Mouse (Mus musculus) liver, embryonic 11.5 days (tissue): ENCODE measurements around the gene Ddx55. TPM values are rescaled to one million over a fixed set of nuclear protein-coding genes. Genes with fewer than 3 reads are reported as not detected.

Experiments used
- ATAC-seq: fragments of 200-750 bp; cut with Nextera tagmentation; replicated peaks from 2 replicates; pipeline ENCODE4 v1.8.0; 2017; ENCODE audit warnings: moderate number of reproducible peaks, mild to moderate bottlenecking, moderate TSS enrichment, moderate library complexity; ENCODE audit not compliant: low FRiP score
- DNase-seq: peaks from one replicate; pipeline ENCODE4 v3.0.0-alpha.2; 2017; ENCODE audit warnings: low spot score
- H3K27ac ChIP-seq: fragments of 300-500 bp; sonication (generic); 2 replicates; pipeline ENCODE4 v1.5.1; 2014; ENCODE audit warnings: mild to moderate bottlenecking, low read depth, low read length, control low read depth
- H3K27me3 ChIP-seq: fragments of 300-500 bp; sonication (generic); replicated peaks from 2 replicates; pipeline ENCODE4 v1.6.1; 2014; ENCODE audit warnings: low read length, mixed read lengths; ENCODE audit not compliant: control insufficient read depth, insufficient read depth
- H3K36me3 ChIP-seq: fragments of 300-500 bp; sonication (generic); 2 replicates; pipeline ENCODE4 v1.6.1; 2014; ENCODE audit warnings: mild to moderate bottlenecking, low read length, moderate library complexity, mixed read lengths; ENCODE audit not compliant: control insufficient read depth, insufficient read depth
- H3K4me1 ChIP-seq: fragments of 300-500 bp; sonication (generic); replicated peaks from 2 replicates; pipeline ENCODE4 v1.6.1; 2014; ENCODE audit warnings: low read length, mixed read lengths; ENCODE audit not compliant: control insufficient read depth, insufficient read depth
- H3K4me2 ChIP-seq: fragments of 300-500 bp; sonication (generic); 2 replicates; pipeline ENCODE4 v1.6.1; 2014; ENCODE audit warnings: mild to moderate bottlenecking, control low read depth, moderate library complexity
- H3K4me3 ChIP-seq: fragments of 300-500 bp; sonication (generic); 2 replicates; pipeline ENCODE4 v1.5.1; 2014; ENCODE audit warnings: low read depth, low read length, control low read depth
- H3K9ac ChIP-seq: fragments of 300-500 bp; sonication (generic); 2 replicates; pipeline ENCODE4 v1.6.1; 2014; ENCODE audit warnings: low read depth, low read length, control low read depth
- H3K9me3 ChIP-seq: fragments of 300-500 bp; sonication (generic); 2 replicates; pipeline ENCODE4 v1.6.1; 2016; ENCODE audit warnings: low read length, inconsistent platforms, mixed read lengths; ENCODE audit not compliant: control insufficient read depth
- WGBS: fragments of 180-500 bp; shearing (Covaris S2); extraction: QIAGEN DNeasy Blood & Tissue Kit; methylation state at CpG from one replicate; pipeline ENCODE4 v1.1.7; 2014; 5-methylcytosine and 5-hydroxymethylcytosine counted together
- polyA plus RNA-seq: library from polyadenylated mRNA; unstranded; fragments of >200 nt; fragmentation: Nextera tagmentation; extraction: Ambion mirVana; gene quantifications from 2 replicates; pipeline ENCODE4 v1.2.1, GENCODE M21; 2014

The Ddx55 gene
- polyA plus RNA-seq, 1 experiment from 2014 or later = 19.6 TPM

DNA sequence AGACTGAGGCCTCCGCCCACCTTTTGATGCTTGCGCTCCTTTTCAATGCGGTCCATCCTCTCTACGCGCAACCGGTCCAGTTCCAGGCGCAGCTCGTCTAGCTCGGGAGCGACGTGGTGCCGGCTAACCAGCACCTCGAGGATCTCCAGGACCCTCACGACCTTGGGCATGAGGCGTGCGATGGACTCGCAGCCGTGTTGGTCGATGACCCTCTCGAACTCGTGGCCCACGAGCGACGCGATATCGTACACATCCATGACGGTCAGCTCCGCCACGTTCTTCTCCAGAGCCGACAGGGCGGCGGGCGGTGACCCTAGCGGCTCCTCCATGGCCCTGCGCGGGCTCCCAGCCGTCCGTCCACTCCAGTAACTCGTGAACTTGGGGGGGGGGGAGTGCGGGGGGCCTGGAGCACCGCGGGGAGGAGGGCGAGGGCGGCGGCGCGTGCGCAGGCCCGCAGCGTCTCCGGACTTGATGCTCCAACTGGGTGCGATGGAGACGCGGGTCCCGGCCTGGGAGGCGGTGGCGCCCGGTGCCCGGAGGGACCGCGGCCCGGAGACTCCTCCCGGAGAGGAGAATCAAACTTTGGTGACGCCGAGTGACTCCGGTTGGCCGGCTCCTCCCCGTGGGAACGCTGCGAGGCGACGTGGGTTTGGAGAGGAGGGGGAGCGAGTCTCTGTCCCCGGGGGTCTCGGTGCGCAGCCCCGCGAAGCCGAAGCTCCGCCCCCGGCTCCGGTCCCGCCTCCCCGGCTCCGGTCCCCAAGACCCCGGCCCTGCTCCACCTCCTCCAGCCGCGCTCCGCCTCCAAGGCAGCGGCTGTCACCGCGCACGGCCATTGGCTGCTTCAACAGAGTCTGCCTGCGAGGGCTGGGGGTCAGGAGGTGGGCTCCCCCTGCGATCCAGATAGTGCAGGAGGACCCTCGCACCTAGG, 21.7 kb upstream of the Ddx55 start, which contains the start of gene Rilpl1:
TSS of gene Rilpl1 (minus strand) at position 737 of the 928 bp plus-strand sequence.
- Histone ChIP-seq H3K36me3 (no peaks in the 10 kb centered on the region), H3K4me2 (peak within 1 kb of the TSS; percentile 94), H3K27me3 (peaks cover 29% of the 10 kb centered on the region), H3K4me1 (peaks cover 38% of the 10 kb centered on the region), H3K27ac (peak within 1 kb of the TSS; percentile 70), H3K9ac (peak within 1 kb of the TSS; percentile 71), H3K4me3 (peak within 1 kb of the TSS; percentile 78), H3K9me3 (no peaks in the 10 kb centered on the region)
- DNase-seq = peak; percentile 75
- 1% methylated on average over 93 of the region's 96 CpGs for WGBS
- peak; percentile 66 for ATAC-seq

DNA sequence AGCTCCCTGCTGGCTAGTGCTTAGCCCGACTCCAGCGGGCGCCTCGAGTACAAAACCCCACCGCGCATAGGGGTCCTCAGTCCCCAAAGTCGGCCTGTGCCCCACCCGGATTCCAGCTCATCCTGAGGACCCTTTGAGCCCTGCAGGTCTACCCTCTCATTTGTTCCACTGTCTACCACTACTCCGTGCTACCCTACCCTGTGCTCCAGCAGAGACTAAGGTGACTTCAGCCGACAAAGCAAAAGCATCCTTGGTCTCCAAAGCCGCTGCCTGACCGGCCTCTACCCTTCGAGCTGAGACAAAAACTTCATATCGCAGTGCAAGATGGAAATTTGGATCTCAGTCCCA, 21.1 kb upstream of the Ddx55 start:
- DNase-seq (no peak), ATAC-seq (peak; percentile 19; the same call in 1 of the 2 replicates)
- H3K9ac ChIP-seq = peak overlapping the region; percentile 71
- WGBS = 15% methylated on average over 14 of the region's 14 CpGs
- H3K4me3 ChIP-seq = peak overlapping the region; percentile 78
- H3K36me3 ChIP-seq = no peaks in the 10 kb centered on the region
- peaks cover 38% of the 10 kb centered on the region for H3K4me1 ChIP-seq
- peaks cover 29% of the 10 kb centered on the region for H3K27me3 ChIP-seq
- no peaks in the 10 kb centered on the region for H3K9me3 ChIP-seq
- peak overlapping the region; percentile 94 for H3K4me2 ChIP-seq
- peak overlapping the region; percentile 70 for H3K27ac ChIP-seq

DNA sequence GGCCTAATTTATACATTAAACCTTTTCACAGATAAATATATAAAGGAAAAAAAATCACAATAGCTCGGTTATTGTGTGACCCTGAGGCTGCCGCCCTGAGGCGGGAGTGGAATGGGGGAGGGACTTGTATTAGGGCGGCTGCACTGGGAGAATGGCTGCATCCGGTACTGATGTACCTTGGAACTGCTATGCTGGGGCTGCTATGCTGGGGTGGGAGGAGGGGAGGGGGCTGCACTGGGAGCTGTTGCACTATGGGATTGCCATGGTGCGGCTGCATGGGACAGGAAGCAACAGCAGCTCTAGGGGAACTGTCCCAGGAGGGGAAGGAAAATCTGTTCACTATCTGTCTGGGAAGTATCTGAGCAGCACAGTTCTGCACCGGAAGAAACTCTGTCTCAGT, 20.2 kb upstream of the Ddx55 start:
- DNase-seq = peak; percentile 41
- 22% methylated on average over 7 of the region's 7 CpGs for WGBS
- Histone ChIP-seq H3K4me2 (peak overlapping the region; percentile 19; the same call in 1 of the 2 replicates), H3K27ac (peak overlapping the region; percentile 60), H3K4me1 (peaks cover 42% of the 10 kb centered on the region), H3K27me3 (peaks cover 29% of the 10 kb centered on the region), H3K9ac (no peak overlapping the region), H3K9me3 (no peaks in the 10 kb centered on the region), H3K36me3 (no peaks in the 10 kb centered on the region), H3K4me3 (no peak overlapping the region)
- peak; percentile 35 for ATAC-seq

DNA sequence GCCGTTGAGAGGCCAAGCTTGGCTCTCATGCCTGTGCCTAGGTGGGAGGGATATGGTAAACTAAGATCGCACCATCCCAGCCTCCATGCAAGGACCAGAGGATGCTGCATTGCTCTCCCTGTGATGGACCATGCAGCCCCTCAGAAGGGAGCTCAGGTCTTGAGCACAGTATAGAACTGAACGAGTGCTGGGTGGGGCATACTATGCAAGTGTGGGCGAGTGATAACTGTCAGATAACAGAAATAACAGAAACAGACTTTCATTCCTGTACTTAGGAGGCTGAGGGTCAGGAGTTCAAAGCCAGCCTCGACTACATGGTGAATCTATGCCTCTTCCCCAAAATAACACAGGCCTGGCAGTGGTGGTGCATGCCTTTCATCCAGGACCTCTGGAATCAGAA, 17.6 kb upstream of the Ddx55 start:
- ATAC-seq (0 out of 2 replicates have a peak, but pooled peaks have one; percentile 33), DNase-seq (no peak)
- 47% methylated on average over 5 of the region's 5 CpGs for WGBS
- no peak overlapping the region for H3K4me3 ChIP-seq
- no peak overlapping the region for H3K27ac ChIP-seq
- no peaks in the 10 kb centered on the region for H3K9me3 ChIP-seq
- H3K36me3 ChIP-seq = no peaks in the 10 kb centered on the region
- peaks cover 21% of the 10 kb centered on the region for H3K27me3 ChIP-seq
- H3K4me2 ChIP-seq = no peak overlapping the region
- H3K4me1 ChIP-seq = peaks cover 25% of the 10 kb centered on the region
- H3K9ac ChIP-seq = no peak overlapping the region

DNA sequence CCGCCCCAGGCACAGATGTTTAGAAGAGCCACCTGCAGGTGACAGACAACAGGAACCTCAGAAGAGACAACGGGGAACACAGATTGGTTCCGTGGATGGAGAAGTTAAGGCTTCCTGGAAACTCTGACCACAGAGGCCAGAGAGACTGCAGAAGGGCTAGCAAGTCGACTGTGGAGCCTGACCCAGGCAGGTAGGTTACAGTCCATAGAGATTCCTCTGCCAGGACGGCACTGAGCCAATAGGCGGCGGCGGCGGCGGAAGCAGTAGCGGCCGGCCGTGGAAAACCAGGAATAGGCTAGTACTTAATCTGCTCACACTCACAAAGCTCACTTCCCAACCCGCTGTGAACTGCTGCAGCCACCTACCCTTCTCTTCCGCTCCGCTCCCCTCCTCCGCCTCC, 15.9 kb upstream of the Ddx55 start:
- Histone ChIP-seq H3K36me3 (no peaks in the 10 kb centered on the region), H3K4me1 (peaks cover 18% of the 10 kb centered on the region), H3K27ac (no peak overlapping the region), H3K27me3 (peaks cover 3% of the 10 kb centered on the region), H3K4me2 (peak overlapping the region; percentile 60), H3K4me3 (peak overlapping the region; percentile 26; the same call in 1 of the 2 replicates), H3K9ac (peak overlapping the region; percentile 38), H3K9me3 (no peaks in the 10 kb centered on the region)
- DNase-seq (peak; percentile 47), ATAC-seq (no peak)
- WGBS = 5% methylated on average over 17 of the region's 17 CpGs

DNA sequence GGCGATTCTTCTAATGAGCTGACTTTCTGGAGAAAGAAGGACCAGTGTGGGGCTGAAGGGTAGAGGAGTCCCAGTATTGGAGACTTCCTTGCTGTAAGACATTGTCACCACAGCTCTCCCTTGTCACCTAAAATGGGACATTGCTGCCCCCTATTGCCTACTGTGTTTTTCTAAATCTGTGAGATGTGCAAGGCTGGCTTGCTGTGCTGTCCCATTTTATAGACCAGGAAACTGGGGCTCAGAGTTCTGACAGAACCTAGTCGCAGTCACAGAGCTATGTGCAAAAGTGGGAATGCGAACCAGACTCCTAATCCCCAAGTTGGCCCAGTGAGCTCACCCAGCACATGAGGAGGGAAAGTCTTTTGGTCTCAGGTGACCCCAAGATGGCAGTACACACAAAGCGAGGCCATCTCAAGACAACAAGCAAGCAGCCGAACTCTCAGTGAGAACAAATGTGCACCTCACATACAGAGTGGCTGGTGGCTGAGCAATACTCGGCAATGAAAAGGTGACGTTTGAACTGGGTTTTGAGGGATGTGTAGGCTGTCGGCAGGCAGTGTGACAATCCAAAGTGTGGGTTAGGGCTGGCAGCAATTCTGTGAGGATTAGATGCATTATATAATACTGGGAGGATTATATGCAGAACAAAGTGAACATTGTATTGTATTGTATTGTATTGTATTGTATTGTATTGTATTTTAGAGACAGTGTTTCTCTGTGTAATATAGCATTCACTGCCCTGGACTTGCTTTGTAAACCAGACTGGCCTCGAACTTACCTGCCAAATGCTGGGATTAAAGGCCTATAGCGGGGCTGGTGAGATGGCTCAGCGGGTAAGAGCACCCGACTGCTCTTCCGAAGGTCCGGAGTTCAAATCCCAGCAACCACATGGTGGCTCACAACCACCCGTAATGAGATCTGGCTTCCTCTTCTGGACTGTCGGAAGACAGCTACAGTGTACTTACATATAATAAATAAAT, 13.6 kb upstream of the Ddx55 start:
- no peak for ATAC-seq
- Histone ChIP-seq H3K4me2 (no peak overlapping the region), H3K27ac (no peak overlapping the region), H3K36me3 (peaks cover 11% of the 10 kb centered on the region; the same call in 1 of the 2 replicates), H3K9me3 (no peaks in the 10 kb centered on the region), H3K27me3 (no peaks in the 10 kb centered on the region), H3K9ac (no peak overlapping the region), H3K4me1 (peaks cover 17% of the 10 kb centered on the region), H3K4me3 (no peak overlapping the region)
- no peak for DNase-seq
- WGBS = 75% methylated on average over 15 of the region's 16 CpGs

DNA sequence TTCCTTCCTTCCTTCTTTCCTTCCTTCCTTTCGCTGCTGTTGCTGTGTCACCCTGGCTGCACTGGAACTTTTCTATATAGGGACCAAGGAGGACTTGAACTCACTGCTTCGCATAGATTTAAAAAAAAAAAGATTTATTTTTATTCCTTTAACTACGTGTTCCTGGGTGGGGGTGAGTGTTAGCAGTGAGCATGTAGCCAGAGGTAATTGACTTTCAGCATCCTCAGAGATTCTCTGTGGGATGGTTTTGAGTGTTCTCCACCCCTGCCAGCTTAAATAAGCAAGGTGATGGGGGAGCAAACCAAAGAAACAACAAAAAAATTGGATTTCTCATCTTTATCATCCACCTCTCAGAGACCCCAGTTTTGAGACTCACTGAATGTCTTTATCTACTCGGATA, 12.8 kb upstream of the Ddx55 start:
- Histone ChIP-seq H3K27ac (peak overlapping the region; percentile 64; the same call in 1 of the 2 replicates), H3K36me3 (peaks cover 18% of the 10 kb centered on the region), H3K9me3 (no peaks in the 10 kb centered on the region), H3K4me2 (peak overlapping the region; percentile 65), H3K4me3 (peak overlapping the region; percentile 96), H3K27me3 (no peaks in the 10 kb centered on the region), H3K9ac (peak overlapping the region; percentile 95), H3K4me1 (peaks cover 15% of the 10 kb centered on the region)
- DNase-seq (no peak), ATAC-seq (no peak)
- WGBS = 71% methylated on average over 4 of the region's 4 CpGs

DNA sequence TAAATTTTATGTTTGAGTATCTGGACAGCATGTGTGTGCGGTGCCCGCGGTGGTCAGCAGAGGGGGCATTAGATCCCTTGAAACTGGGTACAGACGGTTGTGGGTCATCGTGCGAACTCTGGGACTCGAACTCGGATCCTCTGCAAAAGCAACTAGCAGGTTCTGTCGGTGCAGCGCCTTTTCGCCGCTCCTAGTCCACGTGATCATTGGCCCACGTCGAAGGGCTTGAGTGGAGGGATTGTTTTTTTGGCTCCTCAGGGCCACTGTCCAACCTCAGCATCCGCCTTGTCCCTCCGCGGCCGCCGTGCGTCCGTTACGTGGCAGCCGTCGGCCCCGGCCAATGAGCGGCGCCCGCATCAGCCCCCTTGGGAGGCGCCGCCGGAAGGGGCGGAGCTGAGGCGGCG, 12.3 kb upstream of the Ddx55 start, which contains the start of gene Tmed2:
TSS of gene Tmed2 (plus strand) at position 313 of the 404 bp plus-strand sequence.
- Histone ChIP-seq H3K27me3 (no peaks in the 10 kb centered on the region), H3K27ac (peak within 1 kb of the TSS; percentile 87), H3K4me2 (peak within 1 kb of the TSS; percentile 88), H3K36me3 (peaks cover 22% of the 10 kb centered on the region), H3K4me1 (peaks cover 11% of the 10 kb centered on the region), H3K9ac (peak within 1 kb of the TSS; percentile 95), H3K9me3 (no peaks in the 10 kb centered on the region), H3K4me3 (peak within 1 kb of the TSS; percentile 96)
- peak; percentile 95 for ATAC-seq
- peak; percentile 88 for DNase-seq
- 2% methylated on average over 35 of the region's 35 CpGs for WGBS
